Mouse (Mus musculus) B cell, adult (primary cell): ENCODE measurements around the gene Nrg3. TPM values are rescaled to one million over a fixed set of nuclear protein-coding genes. Genes with fewer than 3 reads are reported as not detected.

ENCODE experiments used
- total RNA-seq: library from RNA; stranded (reverse); gene quantifications from 4 replicates; pipeline ENCODE4 v1.2.4, GENCODE M21; 2023; ENCODE audit not compliant: inconsistent age

Nrg3 gene
- not detected in 4 replicates for total RNA-seq

DNA sequence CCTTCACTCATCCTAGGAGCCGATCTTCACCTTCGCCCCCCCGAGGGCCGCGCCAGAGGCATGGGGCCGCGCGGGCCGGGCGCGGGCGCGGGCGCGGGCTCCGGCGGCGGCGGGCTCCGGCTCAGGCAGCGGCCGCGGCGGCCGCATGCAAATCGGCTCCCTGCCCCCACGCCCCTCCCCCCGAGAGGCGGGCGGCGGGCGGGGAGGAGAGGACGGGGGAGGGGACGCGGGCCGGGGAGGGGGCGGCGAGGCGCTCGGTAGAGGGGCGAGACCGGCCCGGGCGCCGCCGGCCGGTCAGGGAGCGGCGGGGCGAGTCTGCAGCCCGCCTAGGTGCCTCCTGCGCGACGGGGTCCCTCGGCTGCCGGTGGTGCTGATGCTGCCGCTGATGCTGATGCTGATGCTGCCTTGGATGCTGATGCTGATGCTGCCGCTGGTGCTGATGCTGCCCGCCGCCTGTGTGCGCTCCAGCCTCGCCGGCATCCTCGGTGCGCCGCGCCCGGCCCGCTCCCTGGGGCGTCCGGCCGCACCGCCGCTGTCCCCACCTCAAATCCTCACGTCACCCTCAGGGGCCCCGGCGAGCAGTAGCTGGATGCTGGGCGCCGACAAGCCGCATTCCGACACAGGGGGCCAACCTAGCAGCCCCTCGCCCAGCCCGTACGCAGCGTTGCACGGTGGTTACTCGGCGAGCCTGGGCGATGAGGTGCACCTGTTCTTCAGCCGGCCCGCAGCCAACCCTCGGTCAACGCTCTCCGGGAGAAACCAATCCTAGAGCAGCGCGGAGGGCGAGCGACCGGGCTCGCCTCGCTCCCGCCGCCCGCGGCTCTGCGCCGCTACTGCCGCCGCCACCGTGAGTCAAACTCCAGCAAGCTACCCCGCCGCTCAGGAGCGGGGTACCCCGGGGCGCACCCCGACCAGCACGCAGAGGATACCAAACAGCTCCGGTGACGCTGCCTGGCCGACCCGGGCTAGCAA lies at the start of gene Nrg3:
TSS of gene Nrg3 (minus strand) at position 299 of the 972 bp plus-strand sequence.

